Mouse (Mus musculus): ENCODE results near the gene Cryba4.

Gene Cryba4

GRCm38 (mm10) chr5:112252400-112252799 is at the start of gene Cryba4:
Cryba4 (minus strand) TSS chr5:112252518.
- no peak for DNase-seq (ENCODE audit: low spot score)

GRCm38 (mm10) chr5:112301694-112302093 is 49.4 kb upstream of the Cryba4 start:
- no peak for DNase-seq (ENCODE audit: low spot score)

GRCm38 (mm10) chr5:112300721-112301308 is 48.5 kb upstream of the Cryba4 start:
- no peak for DNase-seq (ENCODE audit: low spot score)

GRCm38 (mm10) chr5:112300112-112300511 is 47.8 kb upstream of the Cryba4 start:
- no peak for DNase-seq (ENCODE audit: low spot score)

- DNase-seq (ENCODE audit: low spot score) = no peak
Observed at GRCm38 (mm10) chr5:112299399-112299798, 47.1 kb upstream of the Cryba4 start.

- no peak for DNase-seq (ENCODE audit: low spot score)
Observed at GRCm38 (mm10) chr5:112298226-112298988, 46.1 kb upstream of the Cryba4 start.

GRCm38 (mm10) chr5:112297257-112297656 is 44.9 kb upstream of the Cryba4 start:
- DNase-seq (ENCODE audit: low spot score) = no peak

- DNase-seq (ENCODE audit: low spot score) = no peak
Observed at GRCm38 (mm10) chr5:112296404-112297181, 44.3 kb upstream of the Cryba4 start.

- no peak for DNase-seq (ENCODE audit: low spot score)
Observed at GRCm38 (mm10) chr5:112295564-112295963, 43.2 kb upstream of the Cryba4 start.

GRCm38 (mm10) chr5:112295162-112295561 is 42.8 kb upstream of the Cryba4 start:
- DNase-seq (ENCODE audit: low spot score) = no peak

- DNase-seq (ENCODE audit: low spot score) = no peak
Observed at GRCm38 (mm10) chr5:112294696-112295095, 42.4 kb upstream of the Cryba4 start.

GRCm38 (mm10) chr5:112293800-112294199 is 41.5 kb upstream of the Cryba4 start:
- DNase-seq (ENCODE audit: low spot score) = no peak

GRCm38 (mm10) chr5:112292343-112292980 is 40.1 kb upstream of the Cryba4 start:
- no peak for DNase-seq (ENCODE audit: low spot score)

- DNase-seq (ENCODE audit: low spot score) = no peak
Observed at GRCm38 (mm10) chr5:112291866-112292265, 39.5 kb upstream of the Cryba4 start.

GRCm38 (mm10) chr5:112290536-112290880 is 38.2 kb upstream of the Cryba4 start:
- no peak for DNase-seq (ENCODE audit: low spot score)

- no peak for DNase-seq (ENCODE audit: low spot score)
Observed at GRCm38 (mm10) chr5:112289819-112290535, 37.7 kb upstream of the Cryba4 start.

GRCm38 (mm10) chr5:112289236-112289635 is 36.9 kb upstream of the Cryba4 start:
- DNase-seq (ENCODE audit: low spot score) = no peak

- no peak for DNase-seq (ENCODE audit: low spot score)
Observed at GRCm38 (mm10) chr5:112288193-112289141, 36.1 kb upstream of the Cryba4 start.

GRCm38 (mm10) chr5:112287652-112288051 is 35.3 kb upstream of the Cryba4 start:
- DNase-seq (ENCODE audit: low spot score) = no peak

- DNase-seq (ENCODE audit: low spot score) = no peak
Observed at GRCm38 (mm10) chr5:112286984-112287641, 34.8 kb upstream of the Cryba4 start.

All from left cerebral cortex, adult 11 months (tissue).